Comparison of ENCODE assay signal across 25 mouse cellular contexts in the genomic region with DNA sequence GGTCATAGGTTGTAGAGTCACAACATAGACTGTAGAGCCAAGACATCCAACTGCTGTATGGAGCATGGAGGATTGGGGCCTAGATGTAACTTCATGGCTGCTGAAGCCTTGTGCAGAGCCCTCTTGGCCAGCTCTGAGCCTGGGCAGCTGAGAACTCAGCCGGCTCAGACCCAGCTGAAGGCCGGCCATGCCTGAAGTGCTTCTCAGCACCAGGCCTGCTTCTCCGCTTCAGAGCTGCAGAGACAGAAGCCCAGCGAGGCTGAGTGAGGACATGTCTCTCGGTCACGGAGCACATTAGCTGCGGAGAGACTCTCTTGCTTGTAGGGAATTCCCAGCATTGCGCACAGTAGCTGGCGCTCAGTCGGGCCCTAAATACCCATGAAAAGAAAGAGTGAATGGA.
DNase-seq lines count a peak whose midpoint lies in the region; ATAC-seq and TF ChIP-seq lines count a peak whose summit lies in the region.
"Had no signal": no experiment of that assay in that cellular context is flagged by ENCODE, and none has a peak within 500 bp of the region (broad histone marks: within the 10 kb centered on the region; RNA-seq: fewer than 3 reads in every experiment).

No protein-coding gene starts in this region.

- H3K4me2 ChIP-seq in forebrain, embryonic 11.5 days (ENCODE audit: low read depth, low read length, severe bottlenecking) = no peak overlapping the region
- H3K4me2 ChIP-seq in forebrain, embryonic 12.5 days = no peak overlapping the region
- no peak overlapping the region for H3K4me2 ChIP-seq in hindbrain, postnatal 0 days (ENCODE audit: low read depth, low read length)
- H3K4me2 ChIP-seq in hindbrain, embryonic 11.5 days (replicated peaks; ENCODE audit: low read depth, low read length) = no peak overlapping the region
- H3K4me2 ChIP-seq: forebrain, embryonic 15.5 days; heart, embryonic 12.5 days; heart, embryonic 15.5 days; hindbrain, embryonic 15.5 days had no signal

- no peaks in the 10 kb centered on the region for H3K27me3 ChIP-seq in forebrain, embryonic 11.5 days (ENCODE audit: control insufficient read depth, insufficient read depth, low read length)
- no peaks in the 10 kb centered on the region for H3K27me3 ChIP-seq in forebrain, embryonic 12.5 days
- H3K27me3 ChIP-seq in hindbrain, postnatal 0 days (ENCODE audit: insufficient read depth, low read length) = no peaks in the 10 kb centered on the region
- no peaks in the 10 kb centered on the region for H3K27me3 ChIP-seq in hindbrain, embryonic 11.5 days (ENCODE audit: control insufficient read depth, insufficient read depth, low read length)
- H3K27me3 ChIP-seq: forebrain, embryonic 15.5 days; heart, embryonic 15.5 days; hindbrain, embryonic 15.5 days had no signal

- H3K4me1 ChIP-seq in forebrain, embryonic 11.5 days (replicated peaks; ENCODE audit: control insufficient read depth, insufficient read depth, low read length) = no peaks in the 10 kb centered on the region
- no peaks in the 10 kb centered on the region; the same call in 1 of the 2 replicates for H3K4me1 ChIP-seq in forebrain, embryonic 12.5 days
- no peaks in the 10 kb centered on the region for H3K4me1 ChIP-seq in hindbrain, postnatal 0 days (ENCODE audit: insufficient read depth, low read length)
- H3K4me1 ChIP-seq in hindbrain, embryonic 11.5 days (replicated peaks; ENCODE audit: control insufficient read depth, insufficient read depth, low read length) = no peaks in the 10 kb centered on the region
- H3K4me1 ChIP-seq: forebrain, embryonic 10.5 days; forebrain, embryonic 15.5 days; heart, embryonic 12.5 days; heart, embryonic 15.5 days; hindbrain, embryonic 10.5 days had no signal

- no peak overlapping the region for H3K27ac ChIP-seq in forebrain, embryonic 11.5 days (ENCODE audit: low read depth, low read length)
- no peak overlapping the region for H3K27ac ChIP-seq in forebrain, embryonic 12.5 days
- no peak overlapping the region for H3K27ac ChIP-seq in hindbrain, postnatal 0 days
- H3K27ac ChIP-seq in hindbrain, embryonic 11.5 days (ENCODE audit: low read depth, low read length) = no peak overlapping the region
- H3K27ac ChIP-seq: forebrain, embryonic 10.5 days; forebrain, embryonic 15.5 days; heart, embryonic 15.5 days; hindbrain, embryonic 10.5 days; hindbrain, embryonic 15.5 days had no signal

- H3K9ac ChIP-seq in forebrain, embryonic 11.5 days (ENCODE audit: low read length) = no peak overlapping the region
- no peak overlapping the region for H3K9ac ChIP-seq in forebrain, embryonic 12.5 days
- no peak overlapping the region for H3K9ac ChIP-seq in hindbrain, postnatal 0 days (replicated peaks; ENCODE audit: low read length)
- no peak overlapping the region for H3K9ac ChIP-seq in hindbrain, embryonic 11.5 days (ENCODE audit: low read depth, low read length)
- H3K9ac ChIP-seq: forebrain, embryonic 15.5 days; heart, embryonic 12.5 days; heart, embryonic 15.5 days; hindbrain, embryonic 15.5 days had no signal

- ATAC-seq in forebrain, embryonic 11.5 days (replicated peaks; ENCODE audit: low FRiP score) = no peak
- no peak for ATAC-seq in forebrain, embryonic 12.5 days (ENCODE audit: low FRiP score)
- no peak; the same call in 1 of the 2 replicates for ATAC-seq in hindbrain, postnatal 0 days
- no peak for ATAC-seq in hindbrain, embryonic 11.5 days (ENCODE audit: low FRiP score)
- ATAC-seq: activated CD4-positive, CD25-positive, alpha-beta regulatory T cell, adult 4 months; forebrain, embryonic 15.5 days; inflammation-experienced regulatory T-cells, adult 6 months; intestine, embryonic 16.5 days had no signal

- no peak for TF ChIP-seq CTCF in hindbrain, postnatal 0 days (IDR thresholded peaks at IDR 0.05; ENCODE audit: low read depth)

- H3K9me3 ChIP-seq in forebrain, embryonic 11.5 days (ENCODE audit: control insufficient read depth, low read length) = no peaks in the 10 kb centered on the region
- H3K9me3 ChIP-seq in forebrain, embryonic 12.5 days = no peaks in the 10 kb centered on the region
- no peaks in the 10 kb centered on the region for H3K9me3 ChIP-seq in hindbrain, postnatal 0 days (ENCODE audit: low read length)
- H3K9me3 ChIP-seq in hindbrain, embryonic 11.5 days (ENCODE audit: control insufficient read depth, low read length) = no peaks in the 10 kb centered on the region
- H3K9me3 ChIP-seq: forebrain, embryonic 10.5 days; forebrain, embryonic 15.5 days; heart, embryonic 12.5 days; heart, embryonic 15.5 days; hindbrain, embryonic 10.5 days; hindbrain, embryonic 15.5 days had no signal

- H3K4me3 ChIP-seq in forebrain, embryonic 11.5 days (ENCODE audit: low read depth, low read length) = no peak overlapping the region
- no peak overlapping the region for H3K4me3 ChIP-seq in forebrain, embryonic 12.5 days (replicated peaks)
- H3K4me3 ChIP-seq in hindbrain, postnatal 0 days (ENCODE audit: low read length) = no peak overlapping the region
- H3K4me3 ChIP-seq in hindbrain, embryonic 11.5 days (ENCODE audit: low read depth, low read length) = no peak overlapping the region
- H3K4me3 ChIP-seq: forebrain, embryonic 10.5 days; forebrain, embryonic 15.5 days; heart, embryonic 12.5 days; heart, embryonic 15.5 days; hindbrain, embryonic 10.5 days; hindbrain, embryonic 15.5 days had no signal

- peak; percentile 30 for DNase-seq in forebrain, embryonic 11.5 days (ENCODE audit: low spot score)
- DNase-seq in gastrocnemius, postnatal 10 days = peak; percentile 39
- no peak for DNase-seq in gastrocnemius, postnatal 36 days
- peak; percentile 21 for DNase-seq in hindbrain, postnatal 0 days (ENCODE audit: low spot score)
- no peak for DNase-seq in hindbrain, embryonic 11.5 days (ENCODE audit: low spot score)
- DNase-seq in gastrocnemius, postnatal 25 days = peak; percentile 50
- DNase-seq: adrenal gland, adult 8-10 months; adrenal gland, postnatal 36 days; cerebellum, adult 18-20 months; cerebellum, adult 9-10 months; cerebellum, postnatal 14 days; heart, adult 18-20 months; heart, postnatal 10 days; heart, postnatal 36 days; kidney, adult 18-20 months had no signal

- H3K36me3 ChIP-seq in forebrain, embryonic 11.5 days (ENCODE audit: control insufficient read depth, insufficient read depth, low read length) = no peaks in the 10 kb centered on the region
- no peaks in the 10 kb centered on the region for H3K36me3 ChIP-seq in forebrain, embryonic 12.5 days (replicated peaks)
- no peaks in the 10 kb centered on the region for H3K36me3 ChIP-seq in hindbrain, postnatal 0 days (ENCODE audit: insufficient read depth, low read length)
- H3K36me3 ChIP-seq in hindbrain, embryonic 11.5 days (ENCODE audit: control insufficient read depth, insufficient read depth, low read length) = no peaks in the 10 kb centered on the region
- H3K36me3 ChIP-seq: forebrain, embryonic 10.5 days; forebrain, embryonic 15.5 days; heart, embryonic 12.5 days; heart, embryonic 15.5 days; hindbrain, embryonic 10.5 days; hindbrain, embryonic 15.5 days had no signal

- WGBS in forebrain, embryonic 11.5 days = 91% methylated on average over 10 of the region's 10 CpGs
- WGBS in forebrain, embryonic 12.5 days = 93% methylated on average over 10 of the region's 10 CpGs
- 69% methylated on average over 10 of the region's 10 CpGs for WGBS in hindbrain, postnatal 0 days
- WGBS in hindbrain, embryonic 11.5 days = 92% methylated on average over 10 of the region's 10 CpGs

- intact Hi-C loops in gastrocnemius, postnatal 36 days (cut with DNase I) = loop anchor here (5.0 kb wide), 1 partner anchor 39 kb away; no protein-coding TSS in a partner anchor

Comparison
In these comparisons a context has a peak if more than half of its experiments do, and no peak if none do; other contexts are left out.
1. DNase-seq: peak in forebrain, embryonic 11.5 days (single experiment), gastrocnemius, postnatal 10 days (single experiment), hindbrain, postnatal 0 days (single experiment) and gastrocnemius, postnatal 25 days (single experiment); none in gastrocnemius, postnatal 36 days (0 of 2) and hindbrain, embryonic 11.5 days (single experiment).